Mouse (Mus musculus) heart, adult 2 months (tissue): ENCODE data around the gene Fgfr2. TPM values are rescaled to one million over a fixed set of nuclear protein-coding genes. Genes with fewer than 3 reads are reported as not detected.
A peak's percentile ranks its signal among the peaks of the same experiment; 100 is the strongest.

Source experiments
- DNase-seq, 2 experiments: peaks; one replicate each; pipeline ENCODE4 v3.0.0; 2021
- H3K27ac ChIP-seq: fragments of 200-600 bp; 2 replicates; pipeline ENCODE4 v1.8.1; 2022
- H3K27me3 ChIP-seq: fragments of 200-500 bp; 2 replicates; pipeline ENCODE4 v1.6.1; 2012; ENCODE audit warnings: mild to moderate bottlenecking, low read length, inconsistent platforms, mixed read lengths; ENCODE audit not compliant: control insufficient read depth, insufficient read depth
- H3K36me3 ChIP-seq: fragments of 200-500 bp; 2 replicates; pipeline ENCODE4 v1.6.1; 2012; ENCODE audit warnings: low read length, inconsistent platforms; ENCODE audit not compliant: control insufficient read depth, insufficient read depth
- H3K4me1 ChIP-seq: fragments of 200-500 bp; 2 replicates; pipeline ENCODE4 v1.6.1; 2011; ENCODE audit warnings: low read length; ENCODE audit not compliant: control insufficient read depth, insufficient read depth
- H3K4me3 ChIP-seq: fragments of 200-600 bp; 2 replicates; pipeline ENCODE4 v1.8.1; 2022
- H3K79me2 ChIP-seq: fragments of 200-500 bp; replicated peaks from 2 replicates; pipeline ENCODE4 v1.6.1; 2012; ENCODE audit warnings: mild to moderate bottlenecking, inconsistent platforms, low read length, moderate library complexity, mixed read lengths; ENCODE audit not compliant: control insufficient read depth, insufficient read depth
- H3K9ac ChIP-seq: fragments of 200-500 bp; 2 replicates; pipeline ENCODE4 v1.6.1; 2012; ENCODE audit warnings: low read depth, mild to moderate bottlenecking, control low read depth, inconsistent platforms, low read length, mixed read lengths
- CTCF ChIP-seq: fragments of 200-600 bp; IDR thresholded peaks from 2 replicates; pipeline ENCODE4 v1.8.1; 2022; ENCODE audit warnings: antibody characterized with exemption, mild to moderate bottlenecking, moderate library complexity
- EP300 ChIP-seq: fragments of 200-500 bp; IDR thresholded peaks from 2 replicates; pipeline ENCODE4 v1.6.1; 2011; ENCODE audit warnings: low read depth, low read length, control low read depth; ENCODE audit not compliant: insufficient read depth
- POLR2A ChIP-seq: fragments of 200-500 bp; IDR thresholded peaks from 2 replicates; pipeline ENCODE4 v1.6.1; 2011; ENCODE audit warnings: mild to moderate bottlenecking, low read depth, low read length, control low read depth; ENCODE audit not compliant: insufficient read depth
- WGBS: fragments of 180-500 bp; shearing (Covaris S2); methylation state at CpG from one replicate; pipeline ENCODE4 v1.1.7; 2018; 5-methylcytosine and 5-hydroxymethylcytosine counted together
- intact Hi-C: fragments of 180-260 bp; cut with DNase I; formaldehyde crosslinking; loops from one replicate; pipeline ENCODE4 v1.15.1; 2025
- polyA plus RNA-seq: library from polyadenylated mRNA; depleted of rRNA; stranded (reverse); fragments of >200 nt; gene quantifications from 2 replicates; pipeline ENCODE4 v1.2.3, GENCODE M21; 2012
- total RNA-seq, 2 experiments: library from RNA; stranded (reverse); gene quantifications; 2 replicates each; pipeline ENCODE4 v1.2.3; 2021

Fgfr2 gene
- total and polyA plus RNA-seq, 3 experiments = 1.1 to 2.0 (median 1.3) TPM

GRCm38 (mm10) chr7:131541184-131542114 lies 1581.7 kb downstream of the Fgfr2 start:
- no peak for DNase-seq
- H3K9ac ChIP-seq = no peak overlapping the region
- peaks cover 48% of the 10 kb centered on the region for H3K27me3 ChIP-seq
- H3K4me3 ChIP-seq = no peak overlapping the region
- no peaks in the 10 kb centered on the region for H3K4me1 ChIP-seq
- TF ChIP-seq EP300 (no peak), CTCF (no peak), POLR2A (no peak)
- no peak overlapping the region for H3K27ac ChIP-seq
- intact Hi-C loops = loop anchor here (2.0 to 10.0 kb wide), 3 partner anchors 129 to 1013 kb away; partner anchors contain the start of genes Acadsb and Ikzf5
- 4% methylated on average over 41 of the region's 41 CpGs for WGBS
- H3K79me2 ChIP-seq = no peaks in the 10 kb centered on the region
- no peaks in the 10 kb centered on the region for H3K36me3 ChIP-seq

GRCm38 (mm10) chr7:131539979-131540378 lies 1583.2 kb downstream of the Fgfr2 start:
- under 1% methylated on average over 7 of the region's 7 CpGs for WGBS

GRCm38 (mm10) chr7:131503739-131504138 lies 1619.4 kb downstream of the Fgfr2 start:
- WGBS = 47% methylated on average over 2 of the region's 2 CpGs
- Histone ChIP-seq H3K27ac (no peak overlapping the region), H3K4me1 (no peaks in the 10 kb centered on the region), H3K36me3 (no peaks in the 10 kb centered on the region), H3K9ac (no peak overlapping the region), H3K4me3 (no peak overlapping the region), H3K27me3 (no peaks in the 10 kb centered on the region), H3K79me2 (no peaks in the 10 kb centered on the region)
- intact Hi-C loops = no loop called here
- no peak for DNase-seq
- TF ChIP-seq POLR2A (no peak), CTCF (no peak), EP300 (no peak)

More at GRCm38 (mm10) chr7:131539979-131540378, 1583.2 kb downstream of the Fgfr2 start:
- no peak overlapping the region for H3K27ac ChIP-seq
- H3K4me3 ChIP-seq = no peak overlapping the region
- intact Hi-C loops = loop anchor here (1.0 to 10.0 kb wide), 4 partner anchors 128 to 1015 kb away; partner anchors contain the start of genes Acadsb and Ikzf5
- peaks cover 44% of the 10 kb centered on the region for H3K27me3 ChIP-seq
- peak; percentile 90 for TF ChIP-seq CTCF
- no peak for TF ChIP-seq POLR2A
- no peak for TF ChIP-seq EP300
- H3K36me3 ChIP-seq = no peaks in the 10 kb centered on the region
- no peaks in the 10 kb centered on the region for H3K79me2 ChIP-seq
- H3K4me1 ChIP-seq = no peaks in the 10 kb centered on the region
- no peak overlapping the region for H3K9ac ChIP-seq
- DNase-seq = peak; percentile 74 to 82

- TF ChIP-seq CTCF = no peak
- no peak for TF ChIP-seq POLR2A
- TF ChIP-seq EP300 = no peak
- WGBS = 91% methylated on average over 5 of the region's 5 CpGs
- no peak overlapping the region for H3K4me3 ChIP-seq
- no peaks in the 10 kb centered on the region for H3K27me3 ChIP-seq
- no peaks in the 10 kb centered on the region for H3K36me3 ChIP-seq
- no peaks in the 10 kb centered on the region for H3K79me2 ChIP-seq
- H3K27ac ChIP-seq = no peak overlapping the region
- intact Hi-C loops = no loop called here
- DNase-seq = no peak
- no peak overlapping the region for H3K9ac ChIP-seq
- H3K4me1 ChIP-seq = no peaks in the 10 kb centered on the region
Observed at GRCm38 (mm10) chr7:131478403-131478802, 1644.7 kb downstream of the Fgfr2 start.

- Histone ChIP-seq H3K36me3 (no peaks in the 10 kb centered on the region), H3K79me2 (no peaks in the 10 kb centered on the region), H3K9ac (no peak overlapping the region), H3K4me1 (no peaks in the 10 kb centered on the region), H3K27ac (no peak overlapping the region), H3K4me3 (no peak overlapping the region), H3K27me3 (no peaks in the 10 kb centered on the region)
- intact Hi-C loops = no loop called here
- DNase-seq = no peak
- no peak for TF ChIP-seq EP300
- WGBS = 54% methylated on average over 8 of the region's 8 CpGs
Observed at GRCm38 (mm10) chr7:131477140-131477539, 1646.0 kb downstream of the Fgfr2 start.

GRCm38 (mm10) chr7:131471551-131471950 lies 1651.6 kb downstream of the Fgfr2 start:
- no peak overlapping the region for H3K4me3 ChIP-seq
- DNase-seq = no peak
- H3K4me1 ChIP-seq = no peaks in the 10 kb centered on the region
- H3K27me3 ChIP-seq = no peaks in the 10 kb centered on the region
- intact Hi-C loops = no loop called here
- 81% methylated on average over 5 of the region's 5 CpGs for WGBS
- no peaks in the 10 kb centered on the region for H3K36me3 ChIP-seq
- no peak for TF ChIP-seq POLR2A
- no peak for TF ChIP-seq CTCF
- no peak for TF ChIP-seq EP300
- H3K27ac ChIP-seq = no peak overlapping the region
- H3K79me2 ChIP-seq = no peaks in the 10 kb centered on the region
- no peak overlapping the region for H3K9ac ChIP-seq
